Mouse (Mus musculus) C2C12 (cell line): ENCODE data around the gene Flt3.

Experiments
- CEBPB ChIP-seq: IDR thresholded peaks from one replicate; pipeline ENCODE4 v1.6.1; 2011; ENCODE audit warnings: low read depth, mild to moderate bottlenecking, control low read depth, moderate library complexity
- CTCF ChIP-seq: IDR thresholded peaks from one replicate; pipeline ENCODE4 v1.5.1; 2011; ENCODE audit not compliant: control insufficient read depth, insufficient read depth, insufficient read length
- MYOD1 ChIP-seq: IDR thresholded peaks from one replicate; pipeline ENCODE4 v1.6.1; 2011; ENCODE audit warnings: low read depth; ENCODE audit not compliant: control insufficient read depth, insufficient read length

DNA sequence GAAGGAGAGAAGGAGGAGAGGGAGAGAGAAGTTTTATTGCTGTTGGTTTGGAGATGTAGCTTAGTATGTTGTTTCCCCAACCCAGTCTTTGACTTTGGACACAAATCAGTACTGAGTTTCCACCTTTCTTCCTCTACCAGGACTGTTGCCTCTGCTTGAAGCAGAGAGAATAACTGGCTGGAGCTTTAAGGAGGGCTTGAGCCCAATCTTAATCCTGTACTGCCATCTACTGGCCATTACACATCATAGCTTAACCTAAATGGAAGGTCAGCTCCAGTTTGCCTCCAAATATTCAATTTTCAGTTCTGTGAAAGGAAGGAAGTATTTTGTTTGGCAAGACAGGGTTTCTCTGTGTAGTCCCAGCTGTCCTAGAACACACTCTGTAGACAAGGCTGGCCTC lies 80.6 kb downstream of the Flt3 start:
- TF ChIP-seq MYOD1 (no peak), CEBPB (no peak), CTCF (no peak)
